Mouse (Mus musculus) liver, embryonic 13.5 days (tissue): ENCODE measurements around the gene Sftpd. TPM values are rescaled to one million over a fixed set of nuclear protein-coding genes. Genes with fewer than 3 reads are reported as not detected.

Source experiments
- ATAC-seq: fragments of 200-750 bp; cut with Nextera tagmentation; 2 replicates; pipeline ENCODE4 v1.8.0; 2017; ENCODE audit warnings: low read depth, mild to moderate bottlenecking, moderate number of reproducible peaks, moderate library complexity
- DNase-seq: peaks from one replicate; pipeline ENCODE4 v3.0.0; 2022
- H3K27ac ChIP-seq: fragments of 300-500 bp; sonication (generic); 2 replicates; pipeline ENCODE4 v1.5.1; 2015; ENCODE audit warnings: moderate library complexity, mild to moderate bottlenecking, inconsistent platforms
- H3K27me3 ChIP-seq: fragments of 300-500 bp; sonication (generic); 2 replicates; pipeline ENCODE4 v1.6.1; 2015; ENCODE audit warnings: mild to moderate bottlenecking, inconsistent platforms
- H3K36me3 ChIP-seq: fragments of 300-500 bp; sonication (generic); 2 replicates; pipeline ENCODE4 v1.6.1; 2015; ENCODE audit warnings: mild to moderate bottlenecking, inconsistent platforms
- H3K4me1 ChIP-seq: fragments of 300-500 bp; sonication (generic); replicated peaks from 2 replicates; pipeline ENCODE4 v1.6.1; 2015; ENCODE audit warnings: inconsistent platforms
- H3K4me2 ChIP-seq: fragments of 300-500 bp; sonication (generic); 2 replicates; pipeline ENCODE4 v1.6.1; 2015; ENCODE audit warnings: inconsistent platforms, mild to moderate bottlenecking, moderate library complexity
- H3K4me3 ChIP-seq: fragments of 300-500 bp; sonication (generic); replicated peaks from 2 replicates; pipeline ENCODE4 v1.5.1; 2015; ENCODE audit warnings: mild to moderate bottlenecking, inconsistent platforms
- H3K9ac ChIP-seq: fragments of 300-500 bp; sonication (generic); 2 replicates; pipeline ENCODE4 v1.6.1; 2015; ENCODE audit warnings: mild to moderate bottlenecking, inconsistent platforms
- H3K9me3 ChIP-seq: fragments of 300-500 bp; sonication (generic); replicated peaks from 2 replicates; pipeline ENCODE4 v1.6.1; 2016; ENCODE audit warnings: inconsistent platforms
- WGBS: fragments of 180-500 bp; shearing (Covaris S2); methylation state at CpG from one replicate; pipeline ENCODE4 v1.1.7; 2015; ENCODE audit not compliant: insufficient replicate concordance; 5-methylcytosine and 5-hydroxymethylcytosine counted together
- polyA plus RNA-seq: library from polyadenylated mRNA; unstranded; fragments of >200 nt; fragmentation: Nextera tagmentation; extraction: Ambion mirVana; gene quantifications from 2 replicates; pipeline ENCODE4 v1.2.1, GENCODE M21; 2015

Gene Sftpd
- polyA plus RNA-seq, result 0.12 and 0.16 TPM in 2 replicates

GRCm38 (mm10) chr14:41185059-41185821 is at the start of gene Sftpd:
Gene Sftpd (minus strand): TSS chr14:41185149.
- Histone ChIP-seq H3K4me1 (no peaks in the 10 kb centered on the region), H3K4me3 (no peak within 1 kb of the TSS), H3K4me2 (no peak within 1 kb of the TSS), H3K9me3 (no peaks in the 10 kb centered on the region), H3K36me3 (no peaks in the 10 kb centered on the region), H3K9ac (no peak within 1 kb of the TSS), H3K27ac (no peak within 1 kb of the TSS), H3K27me3 (no peaks in the 10 kb centered on the region)
- no peak for DNase-seq
- 54% methylated on average over 4 of the region's 4 CpGs for WGBS
- ATAC-seq, result no peak

- Histone ChIP-seq H3K9ac (no peak overlapping the region), H3K4me1 (no peaks in the 10 kb centered on the region), H3K27me3 (no peaks in the 10 kb centered on the region), H3K36me3 (no peaks in the 10 kb centered on the region), H3K27ac (no peak overlapping the region), H3K9me3 (no peaks in the 10 kb centered on the region), H3K4me3 (no peak overlapping the region), H3K4me2 (no peak overlapping the region)
- 30% methylated on average over 6 of the region's 6 CpGs for WGBS
- no peak for DNase-seq
- 0 out of 2 replicates have a peak, but pooled peaks have one; percentile 10 for ATAC-seq
These were observed 13.2 kb upstream of the Sftpd start for GRCm38 (mm10) chr14:41198037-41198730.

GRCm38 (mm10) chr14:41189496-41189895 is 4.5 kb upstream of the Sftpd start:
- no peak for ATAC-seq
- Histone ChIP-seq H3K27me3 (no peaks in the 10 kb centered on the region), H3K4me1 (no peaks in the 10 kb centered on the region), H3K9ac (no peak overlapping the region), H3K9me3 (peaks cover 10% of the 10 kb centered on the region; the same call in 1 of the 2 replicates), H3K4me3 (no peak overlapping the region), H3K27ac (no peak overlapping the region), H3K36me3 (no peaks in the 10 kb centered on the region), H3K4me2 (no peak overlapping the region)
- no peak for DNase-seq
- WGBS, result 58% methylated on average over 2 of the region's 2 CpGs

GRCm38 (mm10) chr14:41174802-41175201 is 10.1 kb downstream of the Sftpd start:
- WGBS, result 31% methylated on average over 1 of the region's 1 CpGs

GRCm38 (mm10) chr14:41170514-41170913 is 14.4 kb downstream of the Sftpd start:
- ATAC-seq (no peak), DNase-seq (no peak)
- WGBS, result 52% methylated on average over 2 of the region's 2 CpGs

More at GRCm38 (mm10) chr14:41174802-41175201, 10.1 kb downstream of the Sftpd start:
- H3K27ac ChIP-seq, result no peak overlapping the region
- no peaks in the 10 kb centered on the region for H3K36me3 ChIP-seq
- H3K4me2 ChIP-seq, result no peak overlapping the region
- no peaks in the 10 kb centered on the region for H3K27me3 ChIP-seq
- no peak overlapping the region for H3K9ac ChIP-seq
- H3K4me1 ChIP-seq, result no peaks in the 10 kb centered on the region
- DNase-seq, result no peak
- no peaks in the 10 kb centered on the region for H3K9me3 ChIP-seq
- H3K4me3 ChIP-seq, result no peak overlapping the region
- no peak for ATAC-seq

GRCm38 (mm10) chr14:41168567-41168966 is 16.4 kb downstream of the Sftpd start:
- H3K4me1 ChIP-seq, result no peaks in the 10 kb centered on the region
- H3K4me3 ChIP-seq, result no peak overlapping the region
- no peaks in the 10 kb centered on the region for H3K9me3 ChIP-seq
- no peaks in the 10 kb centered on the region for H3K36me3 ChIP-seq
- no peak overlapping the region for H3K27ac ChIP-seq
- no peak overlapping the region for H3K9ac ChIP-seq
- no peak overlapping the region for H3K4me2 ChIP-seq
- WGBS, result 54% methylated on average over 1 of the region's 1 CpGs
- ATAC-seq, result no peak
- no peaks in the 10 kb centered on the region for H3K27me3 ChIP-seq
- DNase-seq, result no peak

More at GRCm38 (mm10) chr14:41170514-41170913, 14.4 kb downstream of the Sftpd start:
- H3K4me2 ChIP-seq, result no peak overlapping the region
- no peaks in the 10 kb centered on the region for H3K9me3 ChIP-seq
- H3K9ac ChIP-seq, result no peak overlapping the region
- H3K36me3 ChIP-seq, result no peaks in the 10 kb centered on the region
- no peak overlapping the region for H3K4me3 ChIP-seq
- H3K27me3 ChIP-seq, result no peaks in the 10 kb centered on the region
- H3K4me1 ChIP-seq, result no peaks in the 10 kb centered on the region
- H3K27ac ChIP-seq, result no peak overlapping the region

- Histone ChIP-seq H3K36me3 (no peaks in the 10 kb centered on the region), H3K27me3 (no peaks in the 10 kb centered on the region), H3K9ac (no peak overlapping the region), H3K4me2 (no peak overlapping the region), H3K4me3 (no peak overlapping the region), H3K27ac (no peak overlapping the region), H3K4me1 (no peaks in the 10 kb centered on the region), H3K9me3 (no peaks in the 10 kb centered on the region)
- no peak for ATAC-seq
- DNase-seq, result no peak
- 30% methylated on average over 5 of the region's 5 CpGs for WGBS
These were observed 17.7 kb downstream of the Sftpd start for GRCm38 (mm10) chr14:41167278-41167677.

- H3K27me3 ChIP-seq, result no peaks in the 10 kb centered on the region
- DNase-seq (no peak), ATAC-seq (no peak)
- H3K36me3 ChIP-seq, result no peaks in the 10 kb centered on the region
- H3K4me2 ChIP-seq, result no peak overlapping the region
- WGBS, result 18% methylated on average over 2 of the region's 2 CpGs
- no peaks in the 10 kb centered on the region for H3K9me3 ChIP-seq
- no peak overlapping the region for H3K4me3 ChIP-seq
- H3K4me1 ChIP-seq, result no peaks in the 10 kb centered on the region
- H3K27ac ChIP-seq, result no peak overlapping the region
- H3K9ac ChIP-seq, result no peak overlapping the region
These were observed 22.3 kb downstream of the Sftpd start for GRCm38 (mm10) chr14:41162663-41163062.

GRCm38 (mm10) chr14:41160743-41161142 is 24.2 kb downstream of the Sftpd start:
- Histone ChIP-seq H3K9ac (no peak overlapping the region), H3K4me3 (no peak overlapping the region), H3K4me1 (no peaks in the 10 kb centered on the region), H3K4me2 (no peak overlapping the region), H3K36me3 (no peaks in the 10 kb centered on the region), H3K27ac (peak overlapping the region; percentile 22; the same call in 1 of the 2 replicates), H3K27me3 (no peaks in the 10 kb centered on the region), H3K9me3 (no peaks in the 10 kb centered on the region)
- WGBS, result 9% methylated on average over 1 of the region's 1 CpGs
- peak; percentile 80 for ATAC-seq
- no peak for DNase-seq

GRCm38 (mm10) chr14:41160076-41160475 is 24.9 kb downstream of the Sftpd start:
- H3K27me3 ChIP-seq, result no peaks in the 10 kb centered on the region
- no peaks in the 10 kb centered on the region for H3K36me3 ChIP-seq
- H3K9me3 ChIP-seq, result no peaks in the 10 kb centered on the region
- H3K4me3 ChIP-seq, result no peak overlapping the region
- H3K4me2 ChIP-seq, result no peak overlapping the region
- H3K27ac ChIP-seq, result peak overlapping the region; percentile 63
- ATAC-seq (0 out of 2 replicates have a peak, but pooled peaks have one; percentile 22), DNase-seq (no peak)
- 50% methylated on average over 4 of the region's 4 CpGs for WGBS
- no peaks in the 10 kb centered on the region for H3K4me1 ChIP-seq
- H3K9ac ChIP-seq, result no peak overlapping the region

- H3K27ac ChIP-seq, result peak within 1 kb of the TSS; percentile 47
- no peak for DNase-seq
- H3K9ac ChIP-seq, result 0 out of 2 replicates have a peak within 1 kb of the TSS, but pooled peaks have one; percentile 5
- H3K4me2 ChIP-seq, result peak within 1 kb of the TSS; percentile 37
- no peaks in the 10 kb centered on the region for H3K36me3 ChIP-seq
- no peaks in the 10 kb centered on the region for H3K27me3 ChIP-seq
- 58% methylated on average over 7 of the region's 7 CpGs for WGBS
- 0 out of 2 replicates have a peak within 1 kb of the TSS, but pooled peaks have one; percentile 4 for H3K4me3 ChIP-seq
- no peaks in the 10 kb centered on the region for H3K9me3 ChIP-seq
- H3K4me1 ChIP-seq, result no peaks in the 10 kb centered on the region
- ATAC-seq, result peak; percentile 76
These were observed 33.6 kb downstream of the Sftpd start, which contains the start of gene Mbl1 for GRCm38 (mm10) chr14:41151220-41151898. Gene Mbl1 (plus strand): TSS chr14:41151458.
